Mouse (Mus musculus) spleen, adult 2 months (tissue): ENCODE data around the gene Hhatl.

ENCODE experiments used
- CTCF ChIP-seq: fragments of 200-500 bp; IDR thresholded peaks from 2 replicates; pipeline ENCODE4 v1.5.1; 2011; ENCODE audit warnings: mild to moderate bottlenecking, inconsistent platforms; ENCODE audit not compliant: insufficient read depth, insufficient read length, insufficient replicate concordance; ENCODE audit errors: extremely low read depth
- POLR2A ChIP-seq: fragments of 200-500 bp; IDR thresholded peaks from 2 replicates; pipeline ENCODE4 v1.6.1; 2011; ENCODE audit warnings: low read depth, low read length, inconsistent platforms

GRCm38 (mm10) chr9:121763716-121764115, 28.6 kb downstream of the Hhatl start:
- TF ChIP-seq CTCF: no peak
- TF ChIP-seq POLR2A: no peak
